Mouse (Mus musculus): ENCODE measurements around the gene Osbpl5. TPM values are rescaled to one million over a fixed set of nuclear protein-coding genes. Genes with fewer than 3 reads are reported as not detected.
"Not testable (repeated sequence)": the region's sequence is repeated elsewhere in the genome, so short reads cannot be mapped to it uniquely, and the experiment has no call there.

The Osbpl5 gene
- polyA plus RNA-seq, 1 experiment from 2014 or later = 13.0 TPM

GRCm38 (mm10) chr7:143685359-143686067 lies 71.3 kb downstream of the Osbpl5 start, which contains the start of gene Tnfrsf23:
TSS of gene Tnfrsf23 (minus strand) at chr7:143685872.
- Histone ChIP-seq H3K36me3 (ENCODE audit: control insufficient read depth, insufficient read depth, low read length) (no peaks in the 10 kb centered on the region), H3K27me3 (ENCODE audit: control insufficient read depth, insufficient read depth, low read length) (no peaks in the 10 kb centered on the region), H3K9ac (ENCODE audit: low read length) (no peak within 1 kb of the TSS; the same call in 1 of the 2 replicates), H3K4me1 (ENCODE audit: control insufficient read depth, insufficient read depth, low read length) (no peaks in the 10 kb centered on the region), H3K9me3 (ENCODE audit: control insufficient read depth, low read length) (no peaks in the 10 kb centered on the region), H3K27ac (ENCODE audit: low read depth, low read length) (no peak within 1 kb of the TSS), H3K4me2 (peak within 1 kb of the TSS; percentile 80), H3K4me3 (ENCODE audit: low read depth, low read length) (peak within 1 kb of the TSS; percentile 35)
- ATAC-seq (ENCODE audit: low FRiP score) (peak; percentile 78), DNase-seq (ENCODE audit: low spot score, missing footprints) (peak; percentile 91)
- 5% methylated on average over 35 of the region's 35 CpGs for WGBS

- not testable (repeated sequence) for H3K4me3 ChIP-seq (ENCODE audit: low read depth, low read length); DNase-seq (ENCODE audit: low spot score, missing footprints); H3K36me3 ChIP-seq (ENCODE audit: control insufficient read depth, insufficient read depth, low read length); H3K27me3 ChIP-seq (ENCODE audit: control insufficient read depth, insufficient read depth, low read length); H3K27ac ChIP-seq (ENCODE audit: low read depth, low read length); H3K4me1 ChIP-seq (ENCODE audit: control insufficient read depth, insufficient read depth, low read length); H3K4me2 ChIP-seq; ATAC-seq (ENCODE audit: low FRiP score); H3K9ac ChIP-seq (ENCODE audit: low read length); H3K9me3 ChIP-seq (ENCODE audit: control insufficient read depth, low read length)
- WGBS = 68% methylated on average over 1 of the region's 2 CpGs
Measured at GRCm38 (mm10) chr7:143684569-143684968, 72.2 kb downstream of the Osbpl5 start.

- WGBS = 81% methylated on average over 1 of the region's 1 CpGs
- H3K9me3 ChIP-seq (ENCODE audit: control insufficient read depth, low read length) = no peaks in the 10 kb centered on the region
- no peak for ATAC-seq (ENCODE audit: low FRiP score)
- no peaks in the 10 kb centered on the region for H3K4me1 ChIP-seq (ENCODE audit: control insufficient read depth, insufficient read depth, low read length)
- H3K27ac ChIP-seq (ENCODE audit: low read depth, low read length) = no peak overlapping the region
- DNase-seq (ENCODE audit: low spot score, missing footprints) = no peak
- no peaks in the 10 kb centered on the region for H3K36me3 ChIP-seq (ENCODE audit: control insufficient read depth, insufficient read depth, low read length)
- H3K4me2 ChIP-seq = no peak overlapping the region
- no peak overlapping the region for H3K4me3 ChIP-seq (ENCODE audit: low read depth, low read length)
- H3K9ac ChIP-seq (ENCODE audit: low read length) = no peak overlapping the region
- H3K27me3 ChIP-seq (ENCODE audit: control insufficient read depth, insufficient read depth, low read length) = no peaks in the 10 kb centered on the region
Measured at GRCm38 (mm10) chr7:143681566-143681965, 75.2 kb downstream of the Osbpl5 start.

GRCm38 (mm10) chr7:143680836-143681235 lies 75.9 kb downstream of the Osbpl5 start:
- WGBS = 58% methylated on average over 2 of the region's 2 CpGs
- H3K4me1 ChIP-seq (ENCODE audit: control insufficient read depth, insufficient read depth, low read length); ATAC-seq (ENCODE audit: low FRiP score); H3K27ac ChIP-seq (ENCODE audit: low read depth, low read length); H3K36me3 ChIP-seq (ENCODE audit: control insufficient read depth, insufficient read depth, low read length); H3K4me2 ChIP-seq; H3K27me3 ChIP-seq (ENCODE audit: control insufficient read depth, insufficient read depth, low read length); H3K9ac ChIP-seq (ENCODE audit: low read length); DNase-seq (ENCODE audit: low spot score, missing footprints); H3K4me3 ChIP-seq (ENCODE audit: low read depth, low read length); H3K9me3 ChIP-seq (ENCODE audit: control insufficient read depth, low read length): not testable (repeated sequence)

GRCm38 (mm10) chr7:143679650-143680049 lies 77.1 kb downstream of the Osbpl5 start:
- 85% methylated on average over 2 of the region's 2 CpGs for WGBS

GRCm38 (mm10) chr7:143666427-143667311 lies 90.1 kb downstream of the Osbpl5 start:
- Histone ChIP-seq H3K36me3 (ENCODE audit: control insufficient read depth, insufficient read depth, low read length) (no peaks in the 10 kb centered on the region), H3K9ac (ENCODE audit: low read length) (no peak overlapping the region), H3K4me3 (ENCODE audit: low read depth, low read length) (no peak overlapping the region), H3K4me2 (no peak overlapping the region), H3K27ac (ENCODE audit: low read depth, low read length) (no peak overlapping the region), H3K4me1 (ENCODE audit: control insufficient read depth, insufficient read depth, low read length) (no peaks in the 10 kb centered on the region), H3K9me3 (ENCODE audit: control insufficient read depth, low read length) (no peaks in the 10 kb centered on the region), H3K27me3 (ENCODE audit: control insufficient read depth, insufficient read depth, low read length) (no peaks in the 10 kb centered on the region)
- ATAC-seq (ENCODE audit: low FRiP score) (no peak), DNase-seq (ENCODE audit: low spot score, missing footprints) (no peak)

More at GRCm38 (mm10) chr7:143679650-143680049, 77.1 kb downstream of the Osbpl5 start:
- not testable (repeated sequence) for H3K4me2 ChIP-seq; H3K4me3 ChIP-seq (ENCODE audit: low read depth, low read length); H3K36me3 ChIP-seq (ENCODE audit: control insufficient read depth, insufficient read depth, low read length); H3K4me1 ChIP-seq (ENCODE audit: control insufficient read depth, insufficient read depth, low read length); ATAC-seq (ENCODE audit: low FRiP score); H3K27me3 ChIP-seq (ENCODE audit: control insufficient read depth, insufficient read depth, low read length); H3K27ac ChIP-seq (ENCODE audit: low read depth, low read length); DNase-seq (ENCODE audit: low spot score, missing footprints); H3K9ac ChIP-seq (ENCODE audit: low read length); H3K9me3 ChIP-seq (ENCODE audit: control insufficient read depth, low read length)

- no peak overlapping the region for H3K27ac ChIP-seq (ENCODE audit: low read depth, low read length)
- 80% methylated on average over 2 of the region's 2 CpGs for WGBS
Measured at GRCm38 (mm10) chr7:143663470-143663869, 93.3 kb downstream of the Osbpl5 start.

GRCm38 (mm10) chr7:143660797-143661196 lies 96.0 kb downstream of the Osbpl5 start:
- Histone ChIP-seq H3K27me3 (ENCODE audit: control insufficient read depth, insufficient read depth, low read length) (no peaks in the 10 kb centered on the region), H3K4me1 (ENCODE audit: control insufficient read depth, insufficient read depth, low read length) (no peaks in the 10 kb centered on the region), H3K9ac (ENCODE audit: low read length) (no peak overlapping the region), H3K36me3 (ENCODE audit: control insufficient read depth, insufficient read depth, low read length) (no peaks in the 10 kb centered on the region), H3K4me2 (no peak overlapping the region), H3K4me3 (ENCODE audit: low read depth, low read length) (no peak overlapping the region), H3K27ac (ENCODE audit: low read depth, low read length) (no peak overlapping the region), H3K9me3 (ENCODE audit: control insufficient read depth, low read length) (no peaks in the 10 kb centered on the region)
- no peak for ATAC-seq (ENCODE audit: low FRiP score)
- DNase-seq (ENCODE audit: low spot score, missing footprints) = no peak

More at GRCm38 (mm10) chr7:143663470-143663869, 93.3 kb downstream of the Osbpl5 start:
- Histone ChIP-seq H3K36me3 (ENCODE audit: control insufficient read depth, insufficient read depth, low read length) (no peaks in the 10 kb centered on the region), H3K4me2 (no peak overlapping the region), H3K9me3 (ENCODE audit: control insufficient read depth, low read length) (no peaks in the 10 kb centered on the region), H3K4me1 (ENCODE audit: control insufficient read depth, insufficient read depth, low read length) (no peaks in the 10 kb centered on the region), H3K9ac (ENCODE audit: low read length) (no peak overlapping the region), H3K4me3 (ENCODE audit: low read depth, low read length) (no peak overlapping the region), H3K27me3 (ENCODE audit: control insufficient read depth, insufficient read depth, low read length) (no peaks in the 10 kb centered on the region)
- ATAC-seq (ENCODE audit: low FRiP score) (no peak), DNase-seq (ENCODE audit: low spot score, missing footprints) (no peak)

- not testable (repeated sequence) for ATAC-seq (ENCODE audit: low FRiP score); H3K9ac ChIP-seq (ENCODE audit: low read length); H3K9me3 ChIP-seq (ENCODE audit: control insufficient read depth, low read length); H3K36me3 ChIP-seq (ENCODE audit: control insufficient read depth, insufficient read depth, low read length); DNase-seq (ENCODE audit: low spot score, missing footprints); H3K27me3 ChIP-seq (ENCODE audit: control insufficient read depth, insufficient read depth, low read length); H3K4me1 ChIP-seq (ENCODE audit: control insufficient read depth, insufficient read depth, low read length); H3K27ac ChIP-seq (ENCODE audit: low read depth, low read length)
- H3K4me3 ChIP-seq (ENCODE audit: low read depth, low read length) = peak overlapping the region; percentile 64; the same call in 1 of the 2 replicates
- H3K4me2 ChIP-seq = peak overlapping the region; percentile 75; the same call in 1 of the 2 replicates
- 50% methylated on average over 10 of the region's 10 CpGs for WGBS
Measured at GRCm38 (mm10) chr7:143649769-143650346, 106.9 kb downstream of the Osbpl5 start.

Data from midbrain, embryonic 11.5 days (tissue).